Mouse (Mus musculus): ENCODE results near the gene Prss3. TPM values are rescaled to one million over a fixed set of nuclear protein-coding genes. Genes with fewer than 3 reads are reported as not detected.
"Not testable (repeated sequence)": the region's sequence is repeated elsewhere in the genome, so short reads cannot be mapped to it uniquely, and the experiment has no call there.

Gene Prss3
- polyA plus RNA-seq (2016; fragmentation: Nextera tagmentation; extraction: Ambion mirVana): not detected in 2 replicates

DNA sequence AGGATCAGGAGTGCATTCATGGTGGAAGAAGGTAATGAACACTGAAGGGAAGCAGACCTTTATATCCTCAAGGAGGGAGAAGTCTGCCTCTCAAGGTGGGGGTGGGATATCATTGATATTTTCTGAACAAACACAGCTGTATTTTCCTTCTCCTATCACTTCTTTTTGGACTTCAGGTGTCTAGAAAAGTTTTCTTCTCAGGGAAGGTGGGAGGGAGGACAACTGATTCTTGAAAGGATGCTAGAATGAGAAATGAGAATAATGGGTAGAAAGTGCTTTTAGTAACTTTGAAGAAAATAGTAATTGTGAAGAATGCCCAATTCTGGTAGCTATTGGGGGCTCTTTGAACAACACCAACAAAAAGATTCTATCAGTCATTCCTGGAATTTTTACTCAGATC lies at the start of gene Prss3:
Gene Prss3 (minus strand): TSS at position 101 of the 400 bp plus-strand sequence.
- not testable (repeated sequence) for H3K27ac ChIP-seq; H3K9me3 ChIP-seq (replicated peaks); H3K4me1 ChIP-seq; H3K36me3 ChIP-seq; H3K4me3 ChIP-seq; H3K27me3 ChIP-seq (ENCODE audit: low read depth, poor library complexity, severe bottlenecking); DNase-seq (ENCODE audit: low spot score)

DNA sequence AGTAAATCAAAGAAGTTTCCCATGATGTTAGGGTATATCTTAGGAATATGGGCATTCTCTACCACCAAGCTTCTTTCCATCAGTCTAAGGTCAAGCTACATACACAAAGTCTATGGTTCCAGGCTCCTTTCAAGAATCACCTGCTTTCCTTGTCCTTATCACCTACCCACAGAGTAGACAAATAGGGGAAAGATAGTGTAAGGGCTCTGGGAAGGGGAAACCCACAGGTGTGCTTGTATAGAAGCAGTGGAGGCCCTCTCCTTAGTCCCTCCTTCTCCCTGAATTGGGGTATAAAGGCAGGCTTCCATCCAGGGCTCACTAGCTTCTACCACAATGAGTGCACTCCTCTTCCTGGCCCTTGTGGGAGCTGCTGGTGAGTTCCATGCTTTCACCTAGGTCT lies 14.6 kb upstream of the Prss3 start, which contains the start of gene Gm5771:
Gene Gm5771 (plus strand): TSS at position 301 of the 400 bp plus-strand sequence.
- H3K4me3 ChIP-seq; H3K27me3 ChIP-seq (ENCODE audit: low read depth, poor library complexity, severe bottlenecking); H3K9me3 ChIP-seq (replicated peaks); H3K36me3 ChIP-seq; H3K27ac ChIP-seq; DNase-seq (ENCODE audit: low spot score); H3K4me1 ChIP-seq: not testable (repeated sequence)

DNA sequence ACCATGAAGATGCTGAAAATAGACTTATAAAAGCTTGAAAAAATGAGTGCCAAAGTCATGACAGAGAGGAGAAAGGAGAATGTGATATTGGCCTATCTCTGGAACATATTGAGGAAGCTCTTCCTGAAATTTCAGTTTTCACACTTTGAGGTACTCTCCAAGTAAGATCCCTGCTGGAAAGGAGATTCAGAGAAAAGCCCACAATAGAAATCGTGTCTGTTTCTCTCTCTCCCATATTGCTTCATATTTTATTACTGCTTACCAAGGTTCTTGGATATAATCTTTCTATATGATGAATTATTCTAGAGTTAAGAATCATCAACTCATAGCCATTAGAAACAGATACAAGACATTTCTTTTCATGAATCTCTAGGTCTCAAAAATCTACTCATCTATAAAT lies 14.2 kb upstream of the Prss3 start:
- H3K4me3 ChIP-seq; H3K9me3 ChIP-seq (replicated peaks); H3K36me3 ChIP-seq; H3K27ac ChIP-seq; H3K4me1 ChIP-seq; DNase-seq (ENCODE audit: low spot score); H3K27me3 ChIP-seq (ENCODE audit: low read depth, poor library complexity, severe bottlenecking): not testable (repeated sequence)
- WGBS: 81% methylated on average over 1 of the region's 1 CpGs

DNA sequence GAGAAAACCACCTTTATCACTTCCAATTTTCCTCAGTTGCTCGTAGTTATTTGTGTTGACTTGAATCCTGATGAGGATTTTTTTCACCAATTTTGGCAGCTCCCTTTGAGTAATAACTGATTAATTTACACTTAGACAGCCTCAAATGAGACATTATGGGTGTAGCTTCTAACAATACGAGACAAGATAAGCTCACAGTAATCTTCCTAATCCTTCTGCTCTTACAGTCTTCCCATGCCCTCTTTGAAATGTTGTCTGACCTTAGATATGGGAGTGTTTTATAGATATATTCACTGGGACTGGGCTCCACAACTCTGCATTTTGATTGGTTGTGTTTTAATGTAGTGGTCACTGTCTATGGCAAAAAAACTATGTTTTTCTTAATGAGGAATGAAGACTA lies 9.3 kb upstream of the Prss3 start:
- H3K36me3 ChIP-seq: no peaks in the 10 kb centered on the region
- WGBS: 86% methylated on average over 2 of the region's 2 CpGs
- no peaks in the 10 kb centered on the region for H3K27me3 ChIP-seq (ENCODE audit: low read depth, poor library complexity, severe bottlenecking)

DNA sequence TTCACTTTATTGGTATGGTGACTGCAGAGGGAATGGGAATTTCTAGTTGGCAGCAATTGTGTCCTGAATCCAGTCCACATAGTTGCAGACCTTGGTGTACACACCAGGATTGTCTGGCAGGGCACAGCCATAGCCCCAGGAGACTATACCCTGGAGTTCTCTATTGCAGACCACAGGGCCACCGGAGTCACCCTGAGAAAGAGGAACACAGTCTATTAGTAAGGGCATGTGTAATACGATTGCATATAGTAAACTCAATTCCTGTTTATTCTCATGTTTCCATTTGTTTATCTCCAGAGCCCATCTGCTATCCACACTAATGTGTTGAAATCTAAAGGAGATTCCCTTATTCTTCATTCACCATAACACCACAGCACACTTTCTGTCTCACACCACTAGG lies 3.7 kb downstream of the Prss3 start:
- H3K4me1 ChIP-seq; H3K4me3 ChIP-seq; DNase-seq (ENCODE audit: low spot score): not testable (repeated sequence)

More for the DNA sequence above, 9.3 kb upstream of the Prss3 start:
- Histone ChIP-seq H3K4me3 (no peak overlapping the region), H3K4me1 (no peaks in the 10 kb centered on the region), H3K27ac (no peak overlapping the region), H3K9me3 (replicated peaks) (no peaks in the 10 kb centered on the region)
- DNase-seq (ENCODE audit: low spot score): no peak

DNA sequence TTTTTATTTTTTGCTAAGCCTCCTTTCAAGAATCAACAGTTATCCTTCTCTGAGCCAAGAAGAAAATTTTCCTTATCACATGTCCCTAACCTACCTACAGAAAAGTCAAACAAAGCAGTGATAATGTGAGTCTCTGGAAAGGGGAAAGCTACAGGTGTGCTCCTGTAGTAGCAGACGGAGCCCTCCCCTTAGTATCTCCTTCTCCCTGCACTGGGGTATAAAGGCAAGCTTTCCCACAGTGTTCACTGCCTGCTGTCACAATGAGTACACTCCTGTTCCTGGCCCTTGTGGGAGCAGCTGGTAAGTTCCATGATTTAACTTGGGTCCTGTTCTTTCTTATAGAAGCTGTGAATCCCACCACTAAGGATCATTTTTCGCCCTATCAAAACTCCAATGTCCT lies 23.5 kb downstream of the Prss3 start, which contains the start of gene Try10:
Gene Try10 (plus strand): TSS at position 174 of the 400 bp plus-strand sequence.
- no peaks in the 10 kb centered on the region for H3K9me3 ChIP-seq (replicated peaks)
- no peak within 1 kb of the TSS for H3K27ac ChIP-seq
- DNase-seq (ENCODE audit: low spot score): no peak
- H3K27me3 ChIP-seq (ENCODE audit: low read depth, poor library complexity, severe bottlenecking): no peaks in the 10 kb centered on the region
- H3K4me3 ChIP-seq: no peak within 1 kb of the TSS
- 83% methylated on average over 2 of the region's 2 CpGs for WGBS
- no peaks in the 10 kb centered on the region for H3K36me3 ChIP-seq
- H3K4me1 ChIP-seq: no peaks in the 10 kb centered on the region

More for the DNA sequence above, 3.7 kb downstream of the Prss3 start:
- not testable (repeated sequence) for H3K27ac ChIP-seq; H3K27me3 ChIP-seq (ENCODE audit: low read depth, poor library complexity, severe bottlenecking); H3K9me3 ChIP-seq (replicated peaks); H3K36me3 ChIP-seq
- WGBS: 81% methylated on average over 2 of the region's 2 CpGs

Other genes starting within 250 kb of the Prss3 start
- gene Try4, start 75.4 kb downstream of the Prss3 start, polyA plus RNA-seq (2016; fragmentation: Nextera tagmentation; extraction: Ambion mirVana): not detected in 2 replicates
- gene Try5, start 60.8 kb downstream of the Prss3 start, polyA plus RNA-seq (2016; fragmentation: Nextera tagmentation; extraction: Ambion mirVana): not detected in 2 replicates
- gene Try10, start 23.6 kb downstream of the Prss3 start, polyA plus RNA-seq (2016; fragmentation: Nextera tagmentation; extraction: Ambion mirVana): not detected in 2 replicates
- gene Gm5771, start 14.7 kb upstream of the Prss3 start, polyA plus RNA-seq (2016; fragmentation: Nextera tagmentation; extraction: Ambion mirVana): not detected in 2 replicates
- gene Gm10334, start 68.5 kb upstream of the Prss3 start, polyA plus RNA-seq (2016; fragmentation: Nextera tagmentation; extraction: Ambion mirVana): not detected in 2 replicates
- not detected in 2 replicates for gene Prss1, start 81.3 kb upstream of the Prss3 start, polyA plus RNA-seq (2016; fragmentation: Nextera tagmentation; extraction: Ambion mirVana)
- gene Prss2, start 144.1 kb upstream of the Prss3 start, polyA plus RNA-seq (2016; fragmentation: Nextera tagmentation; extraction: Ambion mirVana): not detected in 2 replicates
- 15.1 and 19.1 TPM in 2 replicates for gene Ephb6, start 227.8 kb upstream of the Prss3 start, polyA plus RNA-seq (2016; fragmentation: Nextera tagmentation; extraction: Ambion mirVana)